Mouse (Mus musculus): ENCODE results near the gene Cd53. TPM values are rescaled to one million over a fixed set of nuclear protein-coding genes. Genes with fewer than 3 reads are reported as not detected.

Gene Cd53
- total and polyA plus RNA-seq, 2 experiments from 2014 or later: 6.4 to 8.7 TPM

DNA sequence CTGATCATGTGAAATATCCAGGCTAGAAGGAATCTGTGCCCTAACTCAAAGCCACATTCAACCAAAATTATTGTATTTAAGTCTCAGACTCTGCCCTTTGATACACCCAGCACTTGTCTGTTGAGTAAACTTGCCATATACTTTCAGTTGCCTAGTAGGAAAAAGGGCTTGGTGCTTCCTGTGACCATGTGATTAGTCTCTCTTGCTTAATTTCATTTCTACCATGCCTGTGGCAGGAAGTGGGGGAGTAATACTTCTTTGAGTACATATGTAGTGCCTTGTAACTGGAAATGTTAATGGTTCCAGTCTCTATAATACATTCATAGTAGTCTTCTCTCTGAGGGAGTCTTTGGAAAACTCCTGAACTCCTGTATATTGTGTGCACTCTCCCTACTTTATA is 2.0 kb downstream of the Cd53 start:
- Histone ChIP-seq H3K9me3 (ENCODE audit: low read length) (no peaks in the 10 kb centered on the region), H3K27me3 (ENCODE audit: insufficient read depth, low read length) (no peaks in the 10 kb centered on the region), H3K4me1 (ENCODE audit: insufficient read depth, low read length) (no peaks in the 10 kb centered on the region), H3K4me3 (ENCODE audit: low read length) (no peak overlapping the region), H3K9ac (replicated peaks; ENCODE audit: low read length) (no peak overlapping the region), H3K36me3 (ENCODE audit: insufficient read depth, low read length) (no peaks in the 10 kb centered on the region), H3K4me2 (ENCODE audit: low read depth, low read length) (no peak overlapping the region), H3K27ac (no peak overlapping the region)
- no peak for ATAC-seq
- TF ChIP-seq CTCF (IDR thresholded peaks at IDR 0.05; ENCODE audit: low read depth): no peak
- DNase-seq (ENCODE audit: low spot score): no peak

GRCm38 (mm10) chr3:106785130-106785529 is 4.8 kb downstream of the Cd53 start:
- H3K4me2 ChIP-seq (ENCODE audit: low read depth, low read length): no peak overlapping the region
- no peak overlapping the region for H3K27ac ChIP-seq
- H3K9me3 ChIP-seq (ENCODE audit: low read length): no peaks in the 10 kb centered on the region
- ATAC-seq (no peak), DNase-seq (ENCODE audit: low spot score) (no peak)
- no peak overlapping the region for H3K4me3 ChIP-seq (ENCODE audit: low read length)
- no peak overlapping the region for H3K9ac ChIP-seq (replicated peaks; ENCODE audit: low read length)
- 82% methylated on average over 3 of the region's 3 CpGs for WGBS
- H3K36me3 ChIP-seq (ENCODE audit: insufficient read depth, low read length): no peaks in the 10 kb centered on the region
- TF ChIP-seq CTCF (IDR thresholded peaks at IDR 0.05; ENCODE audit: low read depth): no peak
- no peaks in the 10 kb centered on the region for H3K4me1 ChIP-seq (ENCODE audit: insufficient read depth, low read length)
- no peaks in the 10 kb centered on the region for H3K27me3 ChIP-seq (ENCODE audit: insufficient read depth, low read length)

DNA sequence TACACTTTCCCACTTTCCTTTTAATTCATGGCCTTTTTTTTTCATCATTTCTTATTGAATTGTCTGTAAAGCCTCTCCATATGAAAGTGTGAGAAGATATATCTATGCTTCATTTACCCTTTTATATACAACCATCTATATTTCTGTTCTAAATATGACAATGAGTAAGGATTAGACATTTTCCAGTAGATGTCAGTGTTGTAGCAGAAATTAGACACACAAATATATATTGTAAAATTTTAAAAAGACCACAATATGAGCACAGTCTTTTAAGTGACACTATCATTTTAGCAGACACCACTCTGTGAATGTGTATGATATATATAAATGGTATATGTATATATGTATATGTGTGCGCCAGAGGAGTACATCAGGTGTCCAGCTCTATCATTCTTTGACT is 18.1 kb downstream of the Cd53 start:
- Histone ChIP-seq H3K27me3 (ENCODE audit: insufficient read depth, low read length) (no peaks in the 10 kb centered on the region), H3K4me3 (ENCODE audit: low read length) (no peak overlapping the region), H3K4me1 (ENCODE audit: insufficient read depth, low read length) (no peaks in the 10 kb centered on the region), H3K27ac (no peak overlapping the region), H3K36me3 (ENCODE audit: insufficient read depth, low read length) (no peaks in the 10 kb centered on the region), H3K9ac (replicated peaks; ENCODE audit: low read length) (no peak overlapping the region), H3K9me3 (ENCODE audit: low read length) (no peaks in the 10 kb centered on the region), H3K4me2 (ENCODE audit: low read depth, low read length) (no peak overlapping the region)
- peak; percentile 1 for DNase-seq (ENCODE audit: low spot score)
- TF ChIP-seq CTCF (IDR thresholded peaks at IDR 0.05; ENCODE audit: low read depth): no peak
- 75% methylated on average over 1 of the region's 1 CpGs for WGBS
- no peak for ATAC-seq

GRCm38 (mm10) chr3:106755898-106756297 is 34.1 kb downstream of the Cd53 start:
- DNase-seq (ENCODE audit: low spot score) (no peak), ATAC-seq (no peak)
- Histone ChIP-seq H3K27me3 (ENCODE audit: insufficient read depth, low read length) (no peaks in the 10 kb centered on the region), H3K9me3 (ENCODE audit: low read length) (no peaks in the 10 kb centered on the region), H3K4me3 (ENCODE audit: low read length) (no peak overlapping the region), H3K4me2 (ENCODE audit: low read depth, low read length) (no peak overlapping the region), H3K36me3 (ENCODE audit: insufficient read depth, low read length) (no peaks in the 10 kb centered on the region), H3K27ac (no peak overlapping the region), H3K9ac (replicated peaks; ENCODE audit: low read length) (no peak overlapping the region), H3K4me1 (ENCODE audit: insufficient read depth, low read length) (no peaks in the 10 kb centered on the region)
- 58% methylated on average over 1 of the region's 1 CpGs for WGBS
- TF ChIP-seq CTCF (IDR thresholded peaks at IDR 0.05; ENCODE audit: low read depth): no peak

- peak overlapping the region; percentile 99 for H3K27ac ChIP-seq
- under 1% methylated on average over 33 of the region's 33 CpGs for WGBS
- DNase-seq (ENCODE audit: low spot score) (peak; percentile 92), ATAC-seq (peak; percentile 94)
- H3K9me3 ChIP-seq (ENCODE audit: low read length): no peaks in the 10 kb centered on the region
- no peaks in the 10 kb centered on the region for H3K4me1 ChIP-seq (ENCODE audit: insufficient read depth, low read length)
- no peaks in the 10 kb centered on the region for H3K36me3 ChIP-seq (ENCODE audit: insufficient read depth, low read length)
- H3K9ac ChIP-seq (replicated peaks; ENCODE audit: low read length): peak overlapping the region; percentile 72
- H3K4me2 ChIP-seq (ENCODE audit: low read depth, low read length): peak overlapping the region; percentile 67
- H3K27me3 ChIP-seq (ENCODE audit: insufficient read depth, low read length): no peaks in the 10 kb centered on the region
- peak; percentile 62 for TF ChIP-seq CTCF (IDR thresholded peaks at IDR 0.05; ENCODE audit: low read depth)
- peak overlapping the region; percentile 66 for H3K4me3 ChIP-seq (ENCODE audit: low read length)
Measured at GRCm38 (mm10) chr3:106722028-106722945, 67.7 kb downstream of the Cd53 start.

GRCm38 (mm10) chr3:106721397-106722027 is 68.4 kb downstream of the Cd53 start:
- H3K27ac ChIP-seq: peak overlapping the region; percentile 99
- no peaks in the 10 kb centered on the region for H3K27me3 ChIP-seq (ENCODE audit: insufficient read depth, low read length)
- peak overlapping the region; percentile 66 for H3K4me3 ChIP-seq (ENCODE audit: low read length)
- H3K9me3 ChIP-seq (ENCODE audit: low read length): no peaks in the 10 kb centered on the region
- WGBS: 2% methylated on average over 30 of the region's 31 CpGs
- ATAC-seq (peak; percentile 99), DNase-seq (ENCODE audit: low spot score) (peak; percentile 99)
- H3K4me2 ChIP-seq (ENCODE audit: low read depth, low read length): peak overlapping the region; percentile 67
- H3K4me1 ChIP-seq (ENCODE audit: insufficient read depth, low read length): no peaks in the 10 kb centered on the region
- TF ChIP-seq CTCF (IDR thresholded peaks at IDR 0.05; ENCODE audit: low read depth): no peak
- peak overlapping the region; percentile 72 for H3K9ac ChIP-seq (replicated peaks; ENCODE audit: low read length)
- H3K36me3 ChIP-seq (ENCODE audit: insufficient read depth, low read length): no peaks in the 10 kb centered on the region

Other genes starting within 250 kb of the Cd53 start
- gene Dram2, start 242.4 kb downstream of the Cd53 start, total RNA-seq (2014; rRNA removed): 49.9 and 51.7 TPM in 2 replicates
- 66.1 and 69.6 TPM in 2 replicates for gene Dram2, start 242.4 kb downstream of the Cd53 start, polyA plus RNA-seq (2015; fragmentation: Nextera tagmentation; extraction: Ambion mirVana)
- gene Cept1, start 242.3 kb downstream of the Cd53 start, total RNA-seq (2014; rRNA removed): 36.0 and 61.4 TPM in 2 replicates
- 32.5 and 35.3 TPM in 2 replicates for gene Cept1, start 242.3 kb downstream of the Cd53 start, polyA plus RNA-seq (2015; fragmentation: Nextera tagmentation; extraction: Ambion mirVana)
- gene Lrif1, start 105.2 kb downstream of the Cd53 start, total RNA-seq (2014; rRNA removed): 13.7 and 17.5 TPM in 2 replicates
- gene Lrif1, start 105.2 kb downstream of the Cd53 start, polyA plus RNA-seq (2015; fragmentation: Nextera tagmentation; extraction: Ambion mirVana): 13.5 and 16.8 TPM in 2 replicates
- gene Olfr266, start 36.1 kb upstream of the Cd53 start, total RNA-seq (2014; rRNA removed): not detected in 2 replicates
- not detected in 2 replicates for gene Olfr266, start 36.1 kb upstream of the Cd53 start, polyA plus RNA-seq (2015; fragmentation: Nextera tagmentation; extraction: Ambion mirVana)
- gene Kcna3, start 246.0 kb upstream of the Cd53 start, total RNA-seq (2014; rRNA removed): 52.0 and 53.9 TPM in 2 replicates
- gene Kcna3, start 246.0 kb upstream of the Cd53 start, polyA plus RNA-seq (2015; fragmentation: Nextera tagmentation; extraction: Ambion mirVana): 9.2 and 11.3 TPM in 2 replicates